Mouse (Mus musculus) brown adipose tissue, adult 24 weeks (tissue): ENCODE data around the gene Gba. TPM values are rescaled to one million over a fixed set of nuclear protein-coding genes. Genes with fewer than 3 reads are reported as not detected.
"Not testable (repeated sequence)": the region's sequence is repeated elsewhere in the genome, so short reads cannot be mapped to it uniquely, and the experiment has no call there.

Experiments used
- H3K27ac ChIP-seq: fragments of 200-500 bp; replicated peaks from 2 replicates; pipeline ENCODE4 v1.5.1; 2012; ENCODE audit warnings: low read depth, mild to moderate bottlenecking, low read length
- H3K4me1 ChIP-seq: fragments of 200-500 bp; 2 replicates; pipeline ENCODE4 v1.6.1; 2012; ENCODE audit warnings: low read length, mixed read lengths; ENCODE audit not compliant: control insufficient read depth, insufficient read depth, insufficient read length
- H3K4me3 ChIP-seq: fragments of 200-500 bp; 2 replicates; pipeline ENCODE4 v1.5.1; 2012; ENCODE audit warnings: low read depth, mild to moderate bottlenecking, low read length, moderate library complexity; ENCODE audit not compliant: insufficient read depth
- polyA plus RNA-seq: library from polyadenylated mRNA; stranded (reverse); fragments of >200 nt; gene quantifications from 2 replicates; pipeline ENCODE4 v1.2.4, GENCODE M21; 2012; ENCODE audit not compliant: missing spikeins, insufficient read depth, insufficient read length

Gba gene
- 18.2 and 25.1 TPM in 2 replicates for polyA plus RNA-seq

DNA sequence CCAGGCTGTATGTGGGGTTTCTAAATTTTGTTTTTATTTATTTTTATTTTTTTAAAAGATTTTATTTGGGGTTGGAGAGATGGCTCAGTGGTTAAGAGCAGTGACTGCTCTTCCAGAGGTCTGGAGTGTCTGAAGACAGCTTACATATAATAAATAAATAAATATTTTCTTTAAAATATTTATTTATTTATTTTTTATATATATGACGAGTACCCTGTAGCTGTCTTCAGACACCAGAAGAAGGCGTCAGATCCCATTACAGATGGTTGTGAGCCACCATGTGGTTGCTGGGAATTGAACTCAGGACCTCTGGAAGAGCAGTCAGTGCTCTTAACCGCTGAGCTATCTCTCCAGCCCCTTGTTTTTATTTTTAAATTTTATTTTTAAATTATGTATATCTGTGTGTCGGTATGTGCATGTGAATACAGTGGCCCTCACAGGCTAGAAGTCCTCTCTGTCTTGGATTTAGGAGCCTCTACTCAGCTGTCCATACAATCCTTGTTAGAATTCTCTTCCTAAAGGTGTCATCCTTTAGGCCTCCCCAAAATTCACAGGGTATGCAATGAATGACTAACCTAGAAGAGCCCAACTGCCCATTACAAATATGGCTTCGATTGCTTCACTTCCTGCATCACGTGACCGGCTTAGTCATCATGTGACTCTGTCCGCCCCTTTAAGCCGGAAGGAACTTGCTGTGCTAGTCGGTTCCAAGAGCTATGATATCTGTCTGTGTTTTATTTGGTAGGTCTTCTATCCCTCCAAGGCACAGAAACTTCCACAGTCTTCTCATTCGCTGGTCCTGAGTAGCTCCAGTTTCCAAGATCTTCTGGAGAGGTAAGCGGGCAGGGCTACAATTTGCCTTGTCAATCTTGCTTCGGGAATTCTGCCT is at the start of gene Gba:
Gba (plus strand) TSS at position 676 of the 889 bp plus-strand sequence.
- Histone ChIP-seq H3K4me1 (peaks cover 3% of the 10 kb centered on the region; the same call in 1 of the 2 replicates), H3K4me3 (peak within 1 kb of the TSS; percentile 69), H3K27ac (peak within 1 kb of the TSS; percentile 36; the same call in 1 of the 2 replicates)

DNA sequence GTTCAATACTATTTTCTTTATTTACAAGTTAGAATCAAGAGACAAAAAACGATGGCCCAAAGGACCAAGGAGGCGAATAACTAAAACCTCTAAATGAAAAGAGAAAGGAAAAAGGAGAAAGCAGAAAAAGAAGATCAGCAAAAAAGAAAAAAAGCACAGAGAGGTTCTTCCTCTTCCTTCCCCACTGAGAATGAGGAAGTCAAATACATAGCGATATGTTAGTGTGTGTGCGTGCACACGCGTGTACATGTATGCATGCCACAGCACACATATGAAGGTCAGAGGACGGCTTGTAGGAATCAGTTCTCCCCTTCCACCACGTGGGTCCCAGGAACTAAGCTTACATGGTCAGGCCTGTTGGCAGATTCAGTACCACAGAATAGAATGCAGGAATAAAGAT is 45.8 kb upstream of the Gba start:
- Histone ChIP-seq H3K27ac (no peak overlapping the region), H3K4me3 (no peak overlapping the region), H3K4me1 (no peaks in the 10 kb centered on the region)

GRCm38 (mm10) chr3:89158651-89159050 is 44.1 kb upstream of the Gba start:
- Histone ChIP-seq H3K27ac (no peak overlapping the region), H3K4me1 (no peaks in the 10 kb centered on the region), H3K4me3 (no peak overlapping the region)

- Histone ChIP-seq H3K4me1 (no peaks in the 10 kb centered on the region), H3K4me3 (peak overlapping the region; percentile 60)
These were observed 43.5 kb upstream of the Gba start for GRCm38 (mm10) chr3:89159211-89159610.

GRCm38 (mm10) chr3:89159616-89160344 is 42.9 kb upstream of the Gba start, which contains the start of gene Hcn3:
Gene Hcn3, minus strand, starts transcription at chr3:89160196.
- peak within 1 kb of the TSS; percentile 60 for H3K4me3 ChIP-seq
- H3K4me1 ChIP-seq, result no peaks in the 10 kb centered on the region
- H3K27ac ChIP-seq, result no peak within 1 kb of the TSS

More at GRCm38 (mm10) chr3:89159211-89159610, 43.5 kb upstream of the Gba start:
- H3K27ac ChIP-seq, result no peak overlapping the region

GRCm38 (mm10) chr3:89161207-89161606 is 41.5 kb upstream of the Gba start:
- not testable (repeated sequence) for H3K4me1 ChIP-seq, H3K27ac ChIP-seq, H3K4me3 ChIP-seq

GRCm38 (mm10) chr3:89161786-89162185 is 40.9 kb upstream of the Gba start:
- Histone ChIP-seq H3K27ac (no peak overlapping the region), H3K4me3 (no peak overlapping the region), H3K4me1 (peaks cover 8% of the 10 kb centered on the region)

GRCm38 (mm10) chr3:89163123-89163522 is 39.6 kb upstream of the Gba start:
- peaks cover 8% of the 10 kb centered on the region for H3K4me1 ChIP-seq
- H3K27ac ChIP-seq, result no peak overlapping the region
- H3K4me3 ChIP-seq, result no peak overlapping the region

GRCm38 (mm10) chr3:89163643-89164245 is 39.0 kb upstream of the Gba start:
- H3K4me1 ChIP-seq, result peaks cover 8% of the 10 kb centered on the region
- peak overlapping the region; percentile 74; the same call in 1 of the 2 replicates for H3K4me3 ChIP-seq
- no peak overlapping the region for H3K27ac ChIP-seq

GRCm38 (mm10) chr3:89164506-89165267 is 38.0 kb upstream of the Gba start, which contains the start of gene Clk2:
Gene Clk2, plus strand, starts transcription at chr3:89164795.
- H3K27ac ChIP-seq, result peak within 1 kb of the TSS; percentile 87
- peaks cover 8% of the 10 kb centered on the region for H3K4me1 ChIP-seq
- H3K4me3 ChIP-seq, result peak within 1 kb of the TSS; percentile 97

- H3K27ac ChIP-seq, result peak overlapping the region; percentile 87
- peaks cover 8% of the 10 kb centered on the region for H3K4me1 ChIP-seq
- H3K4me3 ChIP-seq, result peak overlapping the region; percentile 97
These were observed 37.4 kb upstream of the Gba start for GRCm38 (mm10) chr3:89165268-89165870.

DNA sequence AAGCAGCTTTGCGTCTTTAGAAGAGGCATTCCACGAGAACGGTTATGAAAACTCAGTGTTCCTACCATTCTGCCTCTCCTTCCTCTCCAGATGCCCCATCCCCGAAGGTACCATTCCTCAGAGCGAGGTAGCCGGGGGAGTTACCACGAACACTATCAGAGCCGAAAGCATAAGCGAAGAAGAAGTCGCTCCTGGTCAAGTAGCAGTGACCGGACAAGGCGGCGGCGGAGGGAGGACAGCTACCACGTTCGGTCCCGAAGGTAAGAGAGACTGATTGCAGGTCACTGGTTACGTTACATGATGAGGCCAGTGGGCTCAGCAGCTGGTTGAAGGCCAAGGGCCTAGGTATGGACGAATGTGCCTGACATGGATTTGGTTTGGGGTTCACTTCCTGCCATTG is 35.8 kb upstream of the Gba start:
- Histone ChIP-seq H3K4me1 (peaks cover 8% of the 10 kb centered on the region), H3K4me3 (no peak overlapping the region), H3K27ac (no peak overlapping the region)

- no peak overlapping the region for H3K27ac ChIP-seq
- H3K4me1 ChIP-seq, result 0 out of 2 replicates have a peak, but pooled peaks cover 5% of the 10 kb centered on the region
- H3K4me3 ChIP-seq, result no peak overlapping the region
These were observed 27.9 kb upstream of the Gba start for GRCm38 (mm10) chr3:89174844-89175243.

DNA sequence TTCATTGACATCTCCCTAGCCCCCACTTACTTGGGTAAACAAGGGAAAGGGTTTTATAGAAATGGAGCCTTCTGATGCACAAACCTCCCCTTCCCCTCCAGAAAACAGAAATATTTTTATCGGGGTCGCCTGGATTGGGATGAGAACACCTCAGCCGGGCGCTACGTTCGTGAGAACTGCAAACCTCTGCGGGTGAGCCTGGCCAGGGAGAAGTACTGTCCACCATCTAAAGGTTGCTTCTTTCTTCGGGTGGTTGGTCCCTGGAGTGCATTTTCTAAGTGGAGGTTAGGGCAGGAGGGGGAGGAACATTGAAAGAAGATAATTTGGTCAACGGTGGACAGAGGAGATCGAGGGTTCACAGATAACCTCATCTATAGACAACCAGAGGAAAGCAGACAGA is 27.2 kb upstream of the Gba start:
- Histone ChIP-seq H3K4me3 (no peak overlapping the region), H3K27ac (no peak overlapping the region), H3K4me1 (0 out of 2 replicates have a peak, but pooled peaks cover 5% of the 10 kb centered on the region)
